Mouse (Mus musculus): ENCODE data around the gene Cnr2. TPM values are rescaled to one million over a fixed set of nuclear protein-coding genes. Genes with fewer than 3 reads are reported as not detected.

Gene Cnr2
- polyA plus RNA-seq, 1 experiment from 2014 or later: 0.71 TPM

DNA sequence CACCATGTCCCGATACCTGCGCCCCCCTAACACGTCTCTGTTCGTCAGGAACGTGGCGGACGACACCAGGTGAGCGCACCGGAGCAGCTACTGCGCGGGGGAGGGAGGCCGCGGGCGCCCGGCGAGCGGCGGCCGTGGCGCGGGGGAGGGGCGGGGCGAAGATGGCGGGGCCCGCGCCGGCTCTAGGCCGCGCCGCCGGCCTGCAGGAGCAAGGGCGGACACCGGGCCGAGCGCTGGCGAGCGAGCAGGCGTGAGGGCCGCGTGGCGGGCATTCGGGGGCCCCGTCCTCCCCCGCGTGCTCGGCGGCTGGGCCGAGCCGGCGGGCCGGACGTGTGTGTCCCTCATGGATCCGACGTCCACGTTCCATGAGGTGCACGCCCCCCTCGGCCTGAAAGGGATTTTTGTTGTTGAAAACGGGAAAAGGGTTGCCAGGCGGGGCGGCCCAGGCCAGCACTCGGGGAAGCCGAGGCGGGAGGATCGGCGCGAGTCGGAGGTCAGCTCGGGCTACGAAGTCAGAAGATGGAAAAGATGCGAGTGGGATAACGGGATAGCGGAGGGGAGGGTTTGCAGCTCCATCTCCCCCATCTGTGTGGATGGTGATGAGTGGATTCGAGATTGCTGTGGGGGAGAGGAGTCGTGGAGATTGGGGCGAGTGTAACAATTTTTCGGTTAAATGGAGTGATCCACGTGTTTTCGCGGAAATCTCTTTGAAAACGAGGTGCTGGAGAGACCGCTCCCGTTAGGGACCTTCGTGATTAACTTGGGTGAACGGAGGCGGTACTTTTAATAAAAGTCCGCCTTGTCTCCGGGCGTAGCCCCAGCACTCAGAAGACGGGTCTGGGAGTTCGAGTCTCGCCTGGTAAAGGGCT lies 38.7 kb upstream of the Cnr2 start:
- Histone ChIP-seq H3K27ac (ENCODE audit: low read length) (peak overlapping the region; percentile 98), H3K9me3 (replicated peaks; ENCODE audit: control insufficient read depth, low read length) (no peaks in the 10 kb centered on the region), H3K9ac (ENCODE audit: low read length) (peak overlapping the region; percentile 97), H3K4me3 (ENCODE audit: low read length) (peak overlapping the region; percentile 93), H3K4me1 (ENCODE audit: control insufficient read depth, insufficient read depth, low read length) (peaks cover 37% of the 10 kb centered on the region), H3K36me3 (ENCODE audit: control insufficient read depth, insufficient read depth) (0 out of 2 replicates have a peak, but pooled peaks cover 3% of the 10 kb centered on the region), H3K27me3 (ENCODE audit: control insufficient read depth, insufficient read depth, low read length) (no peaks in the 10 kb centered on the region), H3K4me2 (ENCODE audit: low read depth, low read length) (peak overlapping the region; percentile 80)
- ATAC-seq (replicated peaks; ENCODE audit: extremely low read depth, insufficient read depth, low FRiP score): peak; percentile 72
- under 1% methylated on average over 87 of the region's 91 CpGs for WGBS

DNA sequence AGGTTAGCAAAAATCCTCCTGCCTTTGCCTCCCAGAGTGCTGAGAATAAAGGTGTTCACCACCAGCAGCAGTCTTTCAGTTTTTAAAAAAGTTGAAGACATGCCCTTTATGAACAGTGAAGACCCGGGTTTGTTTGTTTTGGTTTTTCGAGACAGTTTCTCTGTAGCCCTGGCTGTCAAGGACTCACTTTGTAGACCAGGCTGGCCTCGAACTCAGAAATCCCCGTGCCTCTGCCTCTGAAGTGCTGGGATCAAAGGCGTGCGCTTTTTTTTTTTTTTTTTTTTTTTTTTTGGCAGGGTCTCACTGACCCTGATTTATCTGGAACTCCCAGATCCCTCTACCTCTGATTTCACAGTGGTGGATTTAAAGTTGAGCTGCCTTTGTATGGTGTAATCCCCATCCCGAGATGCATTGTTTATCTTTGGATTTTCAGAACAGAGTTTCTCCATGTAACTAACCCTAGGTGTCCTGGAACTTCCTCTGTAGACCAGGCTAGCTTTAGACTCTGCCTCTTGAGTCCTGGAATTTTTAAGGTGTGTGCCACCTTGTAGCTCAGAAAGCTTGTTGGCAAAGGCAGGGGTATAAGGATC lies 37.5 kb upstream of the Cnr2 start:
- no peak for ATAC-seq (replicated peaks; ENCODE audit: extremely low read depth, insufficient read depth, low FRiP score)
- WGBS: 7% methylated on average over 6 of the region's 7 CpGs
- Histone ChIP-seq H3K36me3 (ENCODE audit: control insufficient read depth, insufficient read depth) (peaks cover 10% of the 10 kb centered on the region), H3K27me3 (ENCODE audit: control insufficient read depth, insufficient read depth, low read length) (no peaks in the 10 kb centered on the region), H3K4me3 (ENCODE audit: low read length) (peak overlapping the region; percentile 93), H3K4me1 (ENCODE audit: control insufficient read depth, insufficient read depth, low read length) (peaks cover 37% of the 10 kb centered on the region), H3K9ac (ENCODE audit: low read length) (peak overlapping the region; percentile 97), H3K4me2 (ENCODE audit: low read depth, low read length) (peak overlapping the region; percentile 80), H3K9me3 (replicated peaks; ENCODE audit: control insufficient read depth, low read length) (no peaks in the 10 kb centered on the region), H3K27ac (ENCODE audit: low read length) (no peak overlapping the region)

DNA sequence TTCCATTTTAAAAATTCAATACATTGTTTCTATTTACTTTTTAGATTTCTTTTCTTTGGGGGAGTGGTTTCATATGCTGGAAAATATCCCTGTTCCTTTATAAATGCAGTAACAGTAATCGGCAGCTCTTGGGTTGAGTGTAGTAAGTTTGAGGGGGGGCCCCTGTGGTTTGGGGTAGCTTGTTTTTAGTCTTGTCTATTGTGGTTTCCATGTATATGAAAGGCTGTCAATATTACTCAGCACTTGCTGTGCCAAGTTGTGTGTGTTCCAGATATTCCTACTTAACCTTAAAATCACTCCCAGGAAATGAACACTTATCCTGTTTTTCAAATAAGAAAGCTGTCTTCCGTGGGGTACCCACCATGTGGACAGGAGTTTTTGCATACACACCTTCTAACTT lies 26.2 kb upstream of the Cnr2 start:
- no peaks in the 10 kb centered on the region for H3K9me3 ChIP-seq (replicated peaks; ENCODE audit: control insufficient read depth, low read length)
- 56% methylated on average over 2 of the region's 2 CpGs for WGBS
- H3K9ac ChIP-seq (ENCODE audit: low read length): no peak overlapping the region
- no peaks in the 10 kb centered on the region for H3K27me3 ChIP-seq (ENCODE audit: control insufficient read depth, insufficient read depth, low read length)
- no peak overlapping the region for H3K4me2 ChIP-seq (ENCODE audit: low read depth, low read length)
- H3K4me1 ChIP-seq (ENCODE audit: control insufficient read depth, insufficient read depth, low read length): peaks cover 17% of the 10 kb centered on the region
- peak overlapping the region; percentile 63 for H3K27ac ChIP-seq (ENCODE audit: low read length)
- no peak for ATAC-seq (replicated peaks; ENCODE audit: extremely low read depth, insufficient read depth, low FRiP score)
- no peak overlapping the region for H3K4me3 ChIP-seq (ENCODE audit: low read length)
- H3K36me3 ChIP-seq (ENCODE audit: control insufficient read depth, insufficient read depth): peaks cover 17% of the 10 kb centered on the region

DNA sequence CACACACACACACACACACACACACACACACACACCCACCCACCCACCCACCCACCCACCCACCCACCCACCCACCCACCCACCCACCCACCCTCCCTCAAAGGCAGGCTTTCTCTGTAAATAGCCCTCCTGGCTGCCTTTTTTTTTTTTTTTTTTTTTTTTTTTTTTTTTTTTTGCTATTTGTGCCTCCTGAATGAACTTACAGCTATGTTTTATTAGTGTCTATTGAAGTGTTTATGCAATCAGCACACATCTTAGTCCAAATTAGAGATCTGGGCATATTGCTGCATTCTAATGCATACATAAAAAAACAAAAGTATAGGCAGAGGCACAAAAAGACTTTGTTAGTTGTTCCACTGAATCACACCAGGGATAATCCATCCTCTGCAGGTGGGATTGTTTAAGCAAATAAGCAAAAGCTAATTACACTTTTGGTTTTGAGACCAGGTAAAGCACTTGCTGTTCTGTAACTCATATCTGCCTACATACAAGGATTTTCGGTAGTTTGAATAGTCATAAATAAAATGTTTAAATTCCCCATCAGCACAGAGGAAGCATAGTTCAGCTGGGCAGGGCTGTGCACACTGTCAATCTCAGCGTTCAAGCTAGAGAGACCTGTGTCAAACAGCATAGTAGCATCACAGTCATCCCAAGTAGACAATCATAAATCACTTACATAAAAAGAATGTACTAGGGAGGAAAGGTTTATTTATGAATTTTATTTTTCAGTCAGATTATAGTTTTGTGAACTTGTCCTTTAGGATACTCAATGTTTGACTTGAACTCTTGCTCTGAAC lies 24.8 kb upstream of the Cnr2 start:
- peak overlapping the region; percentile 30 for H3K4me3 ChIP-seq (ENCODE audit: low read length)
- WGBS: 33% methylated on average over 2 of the region's 2 CpGs
- no peak for ATAC-seq (replicated peaks; ENCODE audit: extremely low read depth, insufficient read depth, low FRiP score)
- H3K4me2 ChIP-seq (ENCODE audit: low read depth, low read length): peak overlapping the region; percentile 55
- H3K36me3 ChIP-seq (ENCODE audit: control insufficient read depth, insufficient read depth): peaks cover 17% of the 10 kb centered on the region
- H3K9me3 ChIP-seq (replicated peaks; ENCODE audit: control insufficient read depth, low read length): no peaks in the 10 kb centered on the region
- no peak overlapping the region for H3K27ac ChIP-seq (ENCODE audit: low read length)
- no peaks in the 10 kb centered on the region for H3K27me3 ChIP-seq (ENCODE audit: control insufficient read depth, insufficient read depth, low read length)
- H3K4me1 ChIP-seq (ENCODE audit: control insufficient read depth, insufficient read depth, low read length): peaks cover 30% of the 10 kb centered on the region
- no peak overlapping the region; the same call in 1 of the 2 replicates for H3K9ac ChIP-seq (ENCODE audit: low read length)

DNA sequence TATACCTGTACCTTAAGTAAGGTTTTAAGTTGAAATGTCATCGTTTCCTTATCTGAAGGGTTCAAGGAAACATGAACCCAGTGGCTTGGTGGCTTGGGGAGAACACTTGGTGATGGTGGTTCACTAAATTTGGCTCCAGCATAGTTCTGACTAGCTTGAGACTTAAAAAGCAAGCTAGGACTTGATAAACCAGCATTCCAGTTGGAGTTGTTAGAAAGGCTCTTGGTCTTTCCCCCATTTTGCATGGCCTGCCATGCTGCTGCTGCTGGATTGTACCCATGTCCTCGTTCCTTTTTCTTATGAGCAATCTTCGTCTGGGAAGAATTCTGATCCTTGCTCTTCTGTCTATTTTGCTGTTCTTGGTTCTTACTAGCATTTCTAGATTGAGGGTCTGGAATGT lies 23.2 kb upstream of the Cnr2 start:
- Histone ChIP-seq H3K9ac (ENCODE audit: low read length) (peak overlapping the region; percentile 96), H3K36me3 (ENCODE audit: control insufficient read depth, insufficient read depth) (peaks cover 14% of the 10 kb centered on the region), H3K4me3 (ENCODE audit: low read length) (peak overlapping the region; percentile 79), H3K27ac (ENCODE audit: low read length) (peak overlapping the region; percentile 100), H3K4me1 (ENCODE audit: control insufficient read depth, insufficient read depth, low read length) (peaks cover 45% of the 10 kb centered on the region), H3K27me3 (ENCODE audit: control insufficient read depth, insufficient read depth, low read length) (no peaks in the 10 kb centered on the region), H3K9me3 (replicated peaks; ENCODE audit: control insufficient read depth, low read length) (no peaks in the 10 kb centered on the region), H3K4me2 (ENCODE audit: low read depth, low read length) (peak overlapping the region; percentile 83)
- WGBS: 33% methylated on average over 3 of the region's 3 CpGs
- ATAC-seq (replicated peaks; ENCODE audit: extremely low read depth, insufficient read depth, low FRiP score): no peak

DNA sequence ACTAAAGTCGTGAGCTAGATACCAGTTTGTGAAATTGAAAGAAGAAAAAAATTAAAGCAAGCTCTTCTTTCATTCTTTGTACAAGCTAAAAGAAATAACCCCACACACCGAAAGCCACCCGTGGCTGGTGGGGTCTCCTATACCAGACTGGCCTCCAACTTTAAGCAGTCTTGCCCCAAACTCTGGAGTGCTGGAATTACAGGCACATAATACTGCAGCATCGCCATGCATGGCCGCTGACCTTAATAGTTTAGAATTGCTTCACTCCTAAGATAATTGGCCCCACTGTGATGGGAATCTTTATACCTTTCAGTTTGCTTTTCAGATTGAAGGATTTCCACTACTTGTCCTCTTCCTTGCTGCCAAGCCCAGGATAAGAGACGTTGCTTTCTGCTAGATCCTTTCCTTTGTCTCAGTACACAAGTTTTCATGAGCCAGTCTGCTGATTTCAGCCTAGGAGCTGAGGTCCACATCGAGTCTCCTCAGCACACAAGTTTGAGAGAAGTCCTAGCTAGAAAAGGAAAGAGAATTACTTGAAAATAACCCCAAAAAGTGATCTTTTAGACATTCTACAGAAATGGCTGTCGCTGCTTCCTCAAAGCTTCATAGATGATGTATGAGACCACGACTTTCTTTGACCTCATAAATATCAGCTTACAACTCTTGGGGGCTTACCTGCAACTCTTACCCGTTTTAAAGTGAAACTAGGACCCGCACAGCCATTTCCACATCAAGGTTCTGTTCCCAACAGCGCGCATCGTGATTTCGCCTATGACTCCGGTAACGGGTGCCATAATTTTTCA lies 22.4 kb upstream of the Cnr2 start:
- H3K36me3 ChIP-seq (ENCODE audit: control insufficient read depth, insufficient read depth): peaks cover 14% of the 10 kb centered on the region
- 6% methylated on average over 17 of the region's 17 CpGs for WGBS
- no peaks in the 10 kb centered on the region for H3K27me3 ChIP-seq (ENCODE audit: control insufficient read depth, insufficient read depth, low read length)
- H3K4me3 ChIP-seq (ENCODE audit: low read length): peak overlapping the region; percentile 79
- H3K4me2 ChIP-seq (ENCODE audit: low read depth, low read length): peak overlapping the region; percentile 83
- peaks cover 46% of the 10 kb centered on the region for H3K4me1 ChIP-seq (ENCODE audit: control insufficient read depth, insufficient read depth, low read length)
- H3K27ac ChIP-seq (ENCODE audit: low read length): peak overlapping the region; percentile 100
- H3K9ac ChIP-seq (ENCODE audit: low read length): peak overlapping the region; percentile 96
- no peak for ATAC-seq (replicated peaks; ENCODE audit: extremely low read depth, insufficient read depth, low FRiP score)
- no peaks in the 10 kb centered on the region for H3K9me3 ChIP-seq (replicated peaks; ENCODE audit: control insufficient read depth, low read length)

DNA sequence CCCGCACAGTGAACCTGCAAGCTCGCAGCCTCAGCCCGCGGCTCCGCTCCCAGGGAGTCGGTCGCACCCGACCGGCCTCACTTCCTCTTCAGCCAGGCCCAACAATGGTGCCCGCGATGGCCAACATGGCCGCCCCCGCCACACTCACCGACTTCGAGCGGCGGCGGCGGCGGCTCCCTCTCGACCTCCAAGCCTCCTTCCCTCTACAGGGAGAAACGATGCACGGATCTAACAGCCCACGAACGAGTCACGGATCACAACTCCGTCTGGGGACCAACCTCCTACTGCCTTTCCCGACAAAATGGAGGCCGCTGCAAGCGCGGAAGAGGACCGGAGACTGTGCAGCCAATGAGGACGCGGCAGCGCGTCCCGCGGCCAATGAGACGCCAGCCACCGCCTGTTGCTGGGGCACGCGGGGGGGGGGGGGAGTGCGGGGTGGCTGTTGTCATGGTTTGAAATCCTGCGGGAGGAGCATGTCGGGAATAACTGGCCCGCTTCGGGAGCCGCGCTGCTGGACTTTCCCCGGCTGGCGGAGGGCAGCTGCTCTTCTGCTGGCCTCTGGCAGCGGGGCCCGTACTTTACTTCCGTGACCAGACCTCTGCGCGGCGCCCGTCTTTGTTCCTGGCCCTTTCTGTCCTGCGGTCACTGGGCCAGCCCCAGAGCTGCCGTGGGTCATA lies 21.5 kb upstream of the Cnr2 start, which contains the start of gene Pnrc2:
Gene Pnrc2, minus strand, starts transcription at position 325 of the 677 bp plus-strand sequence.
- H3K4me3 ChIP-seq (ENCODE audit: low read length): peak within 1 kb of the TSS; percentile 79
- H3K27me3 ChIP-seq (ENCODE audit: control insufficient read depth, insufficient read depth, low read length): no peaks in the 10 kb centered on the region
- ATAC-seq (replicated peaks; ENCODE audit: extremely low read depth, insufficient read depth, low FRiP score): peak; percentile 92
- peak within 1 kb of the TSS; percentile 100 for H3K27ac ChIP-seq (ENCODE audit: low read length)
- no peaks in the 10 kb centered on the region for H3K9me3 ChIP-seq (replicated peaks; ENCODE audit: control insufficient read depth, low read length)
- peak within 1 kb of the TSS; percentile 96 for H3K9ac ChIP-seq (ENCODE audit: low read length)
- WGBS: under 1% methylated on average over 55 of the region's 60 CpGs
- H3K36me3 ChIP-seq (ENCODE audit: control insufficient read depth, insufficient read depth): peaks cover 14% of the 10 kb centered on the region
- peak within 1 kb of the TSS; percentile 83 for H3K4me2 ChIP-seq (ENCODE audit: low read depth, low read length)
- peaks cover 46% of the 10 kb centered on the region for H3K4me1 ChIP-seq (ENCODE audit: control insufficient read depth, insufficient read depth, low read length)

All from heart, embryonic 16.5 days (tissue).